Mouse (Mus musculus) left cerebral cortex, postnatal 25 days (tissue): Measurements from ENCODE around the gene Tada1. TPM values are rescaled to one million over a fixed set of nuclear protein-coding genes. Genes with fewer than 3 reads are reported as not detected.
A peak's percentile ranks its signal among the peaks of the same experiment; 100 is the strongest.

Source experiments
- DNase-seq, 2 experiments: peaks; one replicate each; pipeline ENCODE4 v3.0.0; 2022; ENCODE audit warnings: low spot score in 2 of 2, mixed read lengths in 1 of 2
- intact Hi-C: fragments of 180-260 bp; cut with DNase I; formaldehyde crosslinking; loops from one replicate; pipeline ENCODE4 v1.15.1; 2025
- total RNA-seq, 2 experiments: library from RNA; stranded (reverse); gene quantifications; 2 replicates each; pipeline ENCODE4 v1.2.3; 2021

Tada1 gene
- total RNA-seq, 2 experiments from 2014 or later: 33.0 to 33.1 TPM

- intact Hi-C loops: loop anchor here (5.0 kb wide), 1 partner anchor 377 kb away; the partner anchor contains the start of gene Pou2f1
- DNase-seq: peak; percentile 52 to 67
These were observed 834 bp downstream of the Tada1 start for GRCm38 (mm10) chr1:166379630-166380231.

DNA sequence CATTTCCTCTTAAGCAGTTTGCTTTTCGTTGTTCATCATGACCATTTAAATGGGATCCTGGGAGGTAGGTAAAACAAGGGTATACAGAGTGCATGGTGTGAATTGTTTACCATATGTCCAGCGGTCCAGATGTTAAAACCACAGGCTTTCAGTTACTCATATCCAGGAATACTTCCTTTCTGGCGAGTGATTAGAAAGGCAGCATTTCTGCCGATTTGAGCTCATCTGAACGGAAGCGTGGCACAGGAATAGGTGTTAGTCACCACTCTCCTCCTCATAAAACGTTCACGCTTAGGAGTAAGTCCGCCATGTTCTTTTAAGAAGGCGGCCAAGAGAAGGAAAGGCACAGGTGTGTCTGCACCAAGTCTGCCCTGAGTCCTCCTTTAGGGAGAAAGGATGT, 2.4 kb downstream of the Tada1 start:
- DNase-seq: no peak
- intact Hi-C loops: no loop called here

DNA sequence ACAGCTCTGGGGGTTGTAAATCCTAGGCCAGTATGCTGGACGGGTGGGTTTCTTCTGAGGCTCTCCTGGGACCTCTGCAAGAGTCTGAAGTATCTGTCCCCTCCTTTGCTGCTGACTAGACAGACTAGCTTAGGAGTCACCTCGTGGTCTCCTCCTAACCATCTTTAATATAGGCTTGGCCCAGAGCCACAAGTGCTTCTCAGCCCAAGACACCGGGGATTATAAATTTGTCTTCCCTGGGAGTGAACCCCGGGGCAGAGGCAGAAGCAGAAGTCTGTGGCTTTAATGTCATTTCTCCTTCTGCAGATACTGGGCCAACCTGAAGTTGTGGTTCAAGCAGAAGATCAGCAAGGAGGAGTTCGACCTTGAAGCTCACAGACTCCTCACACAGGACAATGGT, 2.9 kb downstream of the Tada1 start:
- intact Hi-C loops: no loop called here
- no peak for DNase-seq

DNA sequence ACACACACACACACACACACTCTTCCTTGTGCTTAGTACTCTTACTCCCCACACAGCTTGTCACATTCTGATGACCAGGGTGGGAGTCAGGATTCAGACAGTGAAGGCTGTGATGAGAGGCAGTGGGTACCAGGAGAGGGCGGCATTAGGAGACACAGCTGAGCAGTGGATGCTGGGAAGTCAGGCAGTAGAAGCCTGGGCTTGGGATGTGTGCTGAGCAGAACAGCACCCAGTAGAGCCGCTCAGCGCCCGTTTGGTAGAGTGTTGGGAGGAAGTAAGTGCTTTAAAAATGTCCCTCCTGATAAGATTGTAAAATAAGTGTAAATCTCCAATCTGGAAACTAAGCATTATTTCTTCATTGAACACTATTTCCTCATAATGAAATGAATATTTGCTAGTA, 3.7 kb downstream of the Tada1 start:
- DNase-seq: no peak
- intact Hi-C loops: no loop called here

DNA sequence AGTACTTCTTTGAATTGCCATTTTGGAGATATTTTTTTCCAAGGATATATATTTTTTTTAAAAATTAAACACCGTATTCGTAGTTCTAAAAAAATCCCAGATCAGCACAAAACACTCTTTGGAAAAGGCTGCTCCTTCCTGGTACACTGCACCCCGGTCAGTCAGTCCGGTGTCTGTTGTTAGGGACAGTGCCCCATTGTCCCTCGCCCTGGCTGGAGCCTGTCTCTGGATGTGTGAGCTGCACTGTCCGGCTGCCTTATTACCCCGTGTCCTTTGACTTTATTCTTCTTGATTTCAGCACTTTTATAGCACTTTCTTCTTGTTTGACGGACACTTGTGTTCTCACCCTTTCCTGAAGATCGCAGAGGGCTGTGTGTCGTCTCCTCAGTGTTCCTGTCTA, 5.7 kb downstream of the Tada1 start:
- DNase-seq: no peak
- intact Hi-C loops: no loop called here

- intact Hi-C loops: no loop called here
- peak in 1 of 2 experiments; percentile 74 for DNase-seq
These were observed 6.5 kb downstream of the Tada1 start for GRCm38 (mm10) chr1:166385431-166385830.

GRCm38 (mm10) chr1:166388511-166388910, 9.6 kb downstream of the Tada1 start:
- intact Hi-C loops: no loop called here
- DNase-seq: no peak

DNA sequence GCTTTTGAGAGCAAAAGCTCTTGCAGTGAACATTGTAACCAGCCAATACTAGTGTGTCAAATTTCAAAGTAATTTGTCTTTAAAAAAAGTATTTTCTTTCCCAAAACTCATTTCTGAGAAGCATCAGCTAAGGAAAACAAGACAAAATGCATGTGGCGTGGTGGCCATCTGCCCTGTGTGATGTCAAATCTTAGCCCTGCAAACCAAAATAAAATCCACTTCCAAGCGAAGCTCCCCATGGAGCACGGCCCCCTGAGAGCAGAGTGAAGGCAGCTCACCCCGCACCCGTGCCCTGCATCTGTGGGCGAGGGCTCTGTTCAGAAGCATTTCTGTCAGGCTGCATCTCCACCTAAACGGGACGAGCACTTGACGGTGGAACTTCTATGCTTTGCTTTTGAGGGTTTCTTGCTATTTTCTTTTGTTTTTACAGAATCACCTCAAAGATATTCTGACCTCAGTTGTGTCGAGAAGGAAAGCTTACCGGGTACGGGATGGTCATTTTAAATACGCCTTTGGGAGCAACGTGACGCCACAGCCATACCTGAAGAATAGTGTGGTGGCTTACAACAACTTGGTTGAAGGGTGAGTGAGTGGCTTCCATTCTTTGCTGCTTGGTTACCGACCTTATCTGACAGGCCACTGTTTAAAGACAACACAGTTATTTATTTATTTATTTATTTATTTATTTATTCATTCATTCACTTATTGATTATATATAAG, 10.7 kb downstream of the Tada1 start:
- intact Hi-C loops: no loop called here
- no peak for DNase-seq

DNA sequence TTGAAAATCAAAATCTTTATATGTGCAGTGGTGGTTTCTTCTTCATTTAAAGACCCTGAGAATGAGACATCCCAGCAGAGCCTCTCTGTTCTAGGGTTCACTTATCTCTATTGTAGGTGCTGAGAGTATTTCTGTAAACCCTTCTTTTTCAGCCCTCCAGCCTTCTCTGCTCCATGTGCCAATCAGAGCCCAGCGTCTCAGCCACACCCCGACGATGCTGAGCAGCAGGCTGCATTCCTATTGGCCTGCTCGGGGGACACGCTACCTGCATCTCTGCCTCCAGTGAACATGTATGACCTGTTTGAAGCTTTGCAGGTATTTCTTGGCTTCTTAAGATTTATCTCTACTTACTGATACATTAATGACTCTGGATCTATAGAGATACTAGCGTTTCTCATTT, 12.8 kb downstream of the Tada1 start:
- DNase-seq: no peak
- intact Hi-C loops: no loop called here

- intact Hi-C loops: no loop called here
- DNase-seq: no peak
These were observed 15.9 kb downstream of the Tada1 start for GRCm38 (mm10) chr1:166394770-166395169.

- DNase-seq: peak in 1 of 2 experiments; percentile 44
- intact Hi-C loops: no loop called here
These were observed 16.8 kb downstream of the Tada1 start for GRCm38 (mm10) chr1:166395661-166396060.

DNA sequence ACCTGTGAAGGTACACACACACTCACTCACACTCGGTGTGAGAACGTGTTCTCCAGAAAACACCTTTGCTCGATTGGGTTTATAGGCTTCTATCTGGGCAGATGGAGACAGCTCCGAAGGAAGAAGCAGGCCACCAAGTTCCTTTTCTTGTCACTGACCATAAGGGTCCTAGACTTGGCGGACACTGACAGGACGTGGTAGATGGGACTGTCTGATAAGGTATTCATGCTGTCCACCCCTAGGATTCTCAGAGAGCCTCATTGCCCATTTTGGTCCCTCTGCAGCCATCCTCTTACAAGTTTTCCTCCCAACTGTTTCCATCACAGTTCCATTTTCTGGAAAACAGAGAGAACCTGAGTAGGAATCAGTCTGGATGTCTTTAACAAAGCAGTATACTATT, 17.5 kb downstream of the Tada1 start:
- no peak for DNase-seq
- intact Hi-C loops: no loop called here

DNA sequence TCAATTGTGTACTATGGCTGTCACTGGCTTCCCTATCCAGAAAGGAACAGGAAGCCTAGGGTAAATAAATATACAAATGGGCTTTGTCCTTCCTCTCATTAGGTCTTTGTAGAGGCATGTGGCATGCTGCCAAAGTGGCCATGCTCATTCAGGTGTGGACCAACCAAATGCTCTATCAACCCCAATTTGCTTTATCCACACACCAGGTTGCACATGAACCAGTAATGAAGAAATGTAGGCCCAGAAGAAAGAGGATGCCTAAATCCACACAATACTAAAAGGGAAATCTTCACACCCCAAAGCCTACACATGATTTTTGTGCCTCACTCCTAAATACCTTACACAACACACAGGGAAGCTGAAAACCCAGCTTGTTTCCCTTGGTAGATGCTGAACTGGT, 22.6 kb downstream of the Tada1 start:
- intact Hi-C loops: no loop called here
- DNase-seq: no peak

DNA sequence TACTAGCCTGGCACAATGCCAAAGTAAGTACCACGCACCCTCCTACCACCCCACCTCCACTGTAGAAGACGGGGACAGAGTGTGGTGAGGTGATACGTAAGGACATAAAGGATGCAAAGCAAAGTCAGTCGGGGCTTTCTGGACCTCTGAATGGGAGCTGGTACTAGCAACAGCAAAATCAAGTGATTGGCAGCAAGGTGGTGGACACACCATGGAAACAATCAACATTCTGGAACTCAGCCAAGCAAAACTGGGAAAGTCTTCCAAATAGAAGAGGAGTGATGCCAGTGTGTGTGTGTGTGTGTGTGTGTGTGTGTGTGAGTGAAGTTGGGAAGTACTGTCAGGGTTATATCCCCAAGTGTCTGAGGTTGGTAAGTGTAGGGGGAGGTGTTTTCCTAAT, 23.1 kb downstream of the Tada1 start:
- intact Hi-C loops: no loop called here
- DNase-seq: peak in 1 of 2 experiments; percentile 37

DNA sequence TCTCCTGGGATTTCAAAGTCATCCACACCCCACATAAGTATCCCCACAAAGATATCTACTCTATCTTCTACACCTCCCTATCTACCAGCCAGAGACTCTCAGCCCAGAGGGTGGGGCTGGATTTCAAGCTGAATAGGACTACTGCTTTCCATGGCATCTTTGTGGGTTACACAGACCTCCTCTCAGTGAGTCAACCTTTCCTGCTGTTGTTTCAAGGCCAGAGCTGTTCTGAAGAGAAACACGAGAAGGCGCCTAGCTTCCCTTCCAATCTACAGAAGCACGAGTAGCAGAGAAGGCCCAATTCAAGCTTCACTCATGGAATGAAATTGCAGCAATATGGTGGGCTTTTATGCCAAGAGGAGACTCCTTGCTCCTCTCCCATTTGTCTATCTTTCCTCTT, 24.9 kb downstream of the Tada1 start:
- intact Hi-C loops: no loop called here
- DNase-seq: no peak

GRCm38 (mm10) chr1:166409177-166409700, 30.3 kb downstream of the Tada1 start:
- peak in 1 of 2 experiments; percentile 21 for DNase-seq
- intact Hi-C loops: no loop called here

DNA sequence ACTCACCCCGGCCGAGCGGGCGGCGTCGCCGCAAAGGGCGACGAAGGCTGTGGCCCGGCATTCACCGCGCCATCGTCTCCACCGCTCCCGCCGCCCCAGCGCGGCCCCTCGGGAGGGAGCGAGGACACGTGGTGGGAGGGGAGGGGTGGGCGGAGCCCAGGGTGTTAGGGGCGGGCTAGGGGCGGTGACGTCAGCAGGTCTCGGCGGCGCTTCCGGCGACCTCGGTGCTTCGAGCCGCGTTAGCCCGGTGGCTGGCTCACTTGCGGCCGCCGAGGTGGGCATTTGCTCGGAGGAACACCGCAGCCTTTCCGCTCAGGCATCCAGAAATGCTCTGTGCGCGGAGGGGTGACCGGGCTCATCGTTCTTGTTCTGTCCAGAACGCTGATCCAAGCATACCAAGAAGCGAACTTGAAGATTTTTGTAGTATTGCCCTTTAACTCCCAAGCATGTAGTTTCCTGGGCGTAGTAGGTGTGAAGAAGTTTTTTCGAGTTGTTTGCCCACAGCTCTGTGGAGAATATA, 30.9 kb downstream of the Tada1 start, which contains the start of gene Pogk:
Gene Pogk (minus strand): TSS at position 163 of the 520 bp plus-strand sequence.
- DNase-seq: peak; percentile 73 to 79
- intact Hi-C loops: no loop called here

- intact Hi-C loops: no loop called here
- no peak for DNase-seq
These were observed 32.6 kb downstream of the Tada1 start for GRCm38 (mm10) chr1:166411541-166411940.

DNA sequence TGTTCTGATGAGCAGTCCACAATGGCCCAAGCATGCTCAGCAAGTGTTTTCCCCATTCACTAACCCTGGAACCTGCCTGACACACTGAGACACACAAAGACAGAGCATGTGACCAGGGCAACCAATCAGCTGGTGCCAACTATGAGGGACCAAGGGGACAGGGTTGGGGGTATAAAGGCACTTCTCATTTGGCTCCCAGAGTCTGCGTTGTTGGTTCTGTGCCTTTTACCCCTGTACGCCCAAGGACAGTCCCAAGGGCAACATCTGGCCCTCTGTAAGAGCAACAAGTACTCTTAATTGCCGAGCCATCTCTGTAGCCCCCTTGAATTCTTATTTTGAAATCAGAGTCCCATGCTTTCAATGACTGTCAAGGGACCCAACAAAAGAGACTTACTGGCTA, 33.4 kb downstream of the Tada1 start:
- intact Hi-C loops: no loop called here
- no peak for DNase-seq

DNA sequence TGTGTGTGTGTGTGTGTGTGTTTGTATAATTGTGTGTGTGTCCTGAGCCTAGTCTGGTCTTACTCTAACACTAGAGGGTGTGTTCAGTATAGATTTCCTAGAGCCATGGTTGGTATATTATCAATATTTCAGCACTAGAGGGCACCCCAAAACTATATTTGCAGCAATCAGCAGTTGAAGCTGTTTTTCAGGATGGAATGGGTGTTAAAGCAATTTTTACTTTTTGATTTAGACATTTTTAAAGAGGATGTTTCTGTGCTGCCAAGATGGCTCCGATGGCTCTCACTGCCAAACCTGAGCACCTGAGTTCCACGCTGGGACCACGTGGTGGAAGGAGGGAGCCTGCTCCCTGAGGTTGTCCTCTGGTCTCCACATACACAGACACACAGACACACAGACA, 50.2 kb downstream of the Tada1 start:
- intact Hi-C loops: loop anchor here (5.0 kb wide), 2 partner anchors 308 to 783 kb away; no protein-coding TSS in a partner anchor
- DNase-seq: peak; percentile 45 to 84
